Mouse (Mus musculus): Measurements from ENCODE around the gene Fuca1.
A peak's percentile ranks its signal among the peaks of the same experiment; 100 is the strongest.

Gene Fuca1

GRCm38 (mm10) chr4:135920304-135921241, at the start of gene Fuca1:
TSS of gene Fuca1 (plus strand) at chr4:135920735.
- peak; percentile 98 for DNase-seq (ENCODE audit: low spot score)

- DNase-seq (ENCODE audit: low spot score): no peak
Measured at GRCm38 (mm10) chr4:135872015-135872414, 48.5 kb upstream of the Fuca1 start.

- DNase-seq (ENCODE audit: low spot score): no peak
Measured at GRCm38 (mm10) chr4:135872589-135873391, 47.7 kb upstream of the Fuca1 start.

GRCm38 (mm10) chr4:135873526-135874202, 46.9 kb upstream of the Fuca1 start, which contains the start of gene Pnrc2:
TSS of gene Pnrc2 (minus strand) at chr4:135873850.
- DNase-seq (ENCODE audit: low spot score): peak; percentile 93

- DNase-seq (ENCODE audit: low spot score): no peak
Measured at GRCm38 (mm10) chr4:135874564-135875535, 45.7 kb upstream of the Fuca1 start.

GRCm38 (mm10) chr4:135875546-135875945, 45.0 kb upstream of the Fuca1 start:
- DNase-seq (ENCODE audit: low spot score): no peak

- DNase-seq (ENCODE audit: low spot score): peak; percentile 63
Measured at GRCm38 (mm10) chr4:135875991-135876582, 44.4 kb upstream of the Fuca1 start.

GRCm38 (mm10) chr4:135876583-135877020, 43.9 kb upstream of the Fuca1 start:
- DNase-seq (ENCODE audit: low spot score): peak; percentile 54

GRCm38 (mm10) chr4:135877742-135878141, 42.8 kb upstream of the Fuca1 start:
- no peak for DNase-seq (ENCODE audit: low spot score)

- DNase-seq (ENCODE audit: low spot score): no peak
Measured at GRCm38 (mm10) chr4:135879021-135879420, 41.5 kb upstream of the Fuca1 start.

- no peak for DNase-seq (ENCODE audit: low spot score)
Measured at GRCm38 (mm10) chr4:135880018-135880417, 40.5 kb upstream of the Fuca1 start.

- DNase-seq (ENCODE audit: low spot score): no peak
Measured at GRCm38 (mm10) chr4:135880576-135880975, 40.0 kb upstream of the Fuca1 start.

- no peak for DNase-seq (ENCODE audit: low spot score)
Measured at GRCm38 (mm10) chr4:135882023-135882422, 38.5 kb upstream of the Fuca1 start.

GRCm38 (mm10) chr4:135883401-135883851, 37.1 kb upstream of the Fuca1 start:
- DNase-seq (ENCODE audit: low spot score): peak; percentile 60

- no peak for DNase-seq (ENCODE audit: low spot score)
Measured at GRCm38 (mm10) chr4:135883881-135884516, 36.5 kb upstream of the Fuca1 start.

GRCm38 (mm10) chr4:135884531-135884930, 36.0 kb upstream of the Fuca1 start:
- peak; percentile 80 for DNase-seq (ENCODE audit: low spot score)

- no peak for DNase-seq (ENCODE audit: low spot score)
Measured at GRCm38 (mm10) chr4:135885676-135886075, 34.9 kb upstream of the Fuca1 start.

- DNase-seq (ENCODE audit: low spot score): no peak
Measured at GRCm38 (mm10) chr4:135886184-135886583, 34.4 kb upstream of the Fuca1 start.

- no peak for DNase-seq (ENCODE audit: low spot score)
Measured at GRCm38 (mm10) chr4:135888448-135889057, 32.0 kb upstream of the Fuca1 start.
